Mouse (Mus musculus) stomach, postnatal 0 days (tissue): Measurements from ENCODE around the gene Nup210l.

Source experiments
- CTCF ChIP-seq: IDR thresholded peaks from 2 replicates; pipeline ENCODE4 v1.5.1; 2016; ENCODE audit warnings: antibody characterized with exemption, low read depth, mild to moderate bottlenecking, moderate library complexity
- EP300 ChIP-seq: optimal IDR thresholded peaks from 2 replicates; pipeline ENCODE3; 2016; ENCODE audit warnings: antibody characterized with exemption

GRCm38 (mm10) chr3:90209908-90210566 lies 106.1 kb downstream of the Nup210l start:
- TF ChIP-seq CTCF (no peak), EP300 (no peak)
